Mouse (Mus musculus): ENCODE measurements around the gene Ttc28.

Ttc28 gene

GRCm38 (mm10) chr5:111050135-111050534, 170.5 kb downstream of the Ttc28 start:
- no peak for DNase-seq (ENCODE audit: low spot score)

GRCm38 (mm10) chr5:111054380-111054779, 174.8 kb downstream of the Ttc28 start:
- DNase-seq (ENCODE audit: low spot score): no peak

- DNase-seq (ENCODE audit: low spot score): no peak
These were observed 175.3 kb downstream of the Ttc28 start for GRCm38 (mm10) chr5:111054848-111055428.

- no peak for DNase-seq (ENCODE audit: low spot score)
These were observed 175.9 kb downstream of the Ttc28 start for GRCm38 (mm10) chr5:111055507-111055906.

GRCm38 (mm10) chr5:111057084-111057483, 177.5 kb downstream of the Ttc28 start:
- DNase-seq (ENCODE audit: low spot score): no peak

- DNase-seq (ENCODE audit: low spot score): no peak
These were observed 179.0 kb downstream of the Ttc28 start for GRCm38 (mm10) chr5:111058401-111059139.

- DNase-seq (ENCODE audit: low spot score): no peak
These were observed 179.7 kb downstream of the Ttc28 start for GRCm38 (mm10) chr5:111059140-111059921.

- DNase-seq (ENCODE audit: low spot score): no peak
These were observed 180.7 kb downstream of the Ttc28 start for GRCm38 (mm10) chr5:111060246-111060745.

GRCm38 (mm10) chr5:111063155-111063554, 183.6 kb downstream of the Ttc28 start:
- no peak for DNase-seq (ENCODE audit: low spot score)

- no peak for DNase-seq (ENCODE audit: low spot score)
These were observed 184.4 kb downstream of the Ttc28 start for GRCm38 (mm10) chr5:111063991-111064390.

GRCm38 (mm10) chr5:111065770-111066169, 186.2 kb downstream of the Ttc28 start:
- DNase-seq (ENCODE audit: low spot score): no peak

- no peak for DNase-seq (ENCODE audit: low spot score)
These were observed 189.9 kb downstream of the Ttc28 start for GRCm38 (mm10) chr5:111069503-111069902.

- DNase-seq (ENCODE audit: low spot score): no peak
These were observed 190.3 kb downstream of the Ttc28 start for GRCm38 (mm10) chr5:111069931-111070330.

GRCm38 (mm10) chr5:111070361-111070760, 190.8 kb downstream of the Ttc28 start:
- no peak for DNase-seq (ENCODE audit: low spot score)

- DNase-seq (ENCODE audit: low spot score): no peak
These were observed 193.7 kb downstream of the Ttc28 start for GRCm38 (mm10) chr5:111073316-111073736.

GRCm38 (mm10) chr5:111074050-111074449, 194.4 kb downstream of the Ttc28 start:
- no peak for DNase-seq (ENCODE audit: low spot score)

GRCm38 (mm10) chr5:111075841-111076240, 196.2 kb downstream of the Ttc28 start:
- DNase-seq (ENCODE audit: low spot score): no peak

GRCm38 (mm10) chr5:111077261-111077660, 197.7 kb downstream of the Ttc28 start:
- DNase-seq (ENCODE audit: low spot score): no peak

GRCm38 (mm10) chr5:111080601-111081000, 201.0 kb downstream of the Ttc28 start:
- DNase-seq (ENCODE audit: low spot score): no peak

GRCm38 (mm10) chr5:111085849-111086248, 206.2 kb downstream of the Ttc28 start:
- no peak for DNase-seq (ENCODE audit: low spot score)

- no peak for DNase-seq (ENCODE audit: low spot score)
These were observed 217.1 kb downstream of the Ttc28 start for GRCm38 (mm10) chr5:111096750-111097149.

- no peak for DNase-seq (ENCODE audit: low spot score)
These were observed 217.9 kb downstream of the Ttc28 start for GRCm38 (mm10) chr5:111097233-111098160.

Measured in testis, postnatal 10 days (tissue).